Mouse (Mus musculus): ENCODE data around the gene Elfn2. TPM values are rescaled to one million over a fixed set of nuclear protein-coding genes. Genes with fewer than 3 reads are reported as not detected.

The Elfn2 gene
- polyA plus RNA-seq, 1 experiment from 2014 or later, result 0.39 TPM

- Histone ChIP-seq H3K27ac (peak overlapping the region; percentile 64), H3K4me3 (no peak overlapping the region), H3K4me1 (replicated peaks) (peaks cover 18% of the 10 kb centered on the region), H3K36me3 (no peaks in the 10 kb centered on the region), H3K9me3 (no peaks in the 10 kb centered on the region), H3K27me3 (ENCODE audit: insufficient read depth, poor library complexity, severe bottlenecking) (peaks cover 9% of the 10 kb centered on the region)
- WGBS, result 40% methylated on average over 5 of the region's 5 CpGs
- DNase-seq (ENCODE audit: low spot score), result no peak
Measured at GRCm38 (mm10) chr15:78698084-78698483, 20.5 kb downstream of the Elfn2 start.

GRCm38 (mm10) chr15:78695745-78696144 is 22.8 kb downstream of the Elfn2 start:
- Histone ChIP-seq H3K27ac (no peak overlapping the region), H3K36me3 (no peaks in the 10 kb centered on the region), H3K4me3 (no peak overlapping the region), H3K4me1 (replicated peaks) (peaks cover 28% of the 10 kb centered on the region), H3K27me3 (ENCODE audit: insufficient read depth, poor library complexity, severe bottlenecking) (0 out of 2 replicates have a peak, but pooled peaks cover 3% of the 10 kb centered on the region), H3K9me3 (no peaks in the 10 kb centered on the region)
- DNase-seq (ENCODE audit: low spot score), result no peak
- WGBS, result 35% methylated on average over 5 of the region's 5 CpGs

- Histone ChIP-seq H3K27me3 (ENCODE audit: insufficient read depth, poor library complexity, severe bottlenecking) (no peaks in the 10 kb centered on the region), H3K9me3 (no peaks in the 10 kb centered on the region), H3K4me1 (replicated peaks) (peaks cover 27% of the 10 kb centered on the region), H3K36me3 (no peaks in the 10 kb centered on the region), H3K27ac (peak overlapping the region; percentile 62; the same call in 1 of the 2 replicates), H3K4me3 (no peak overlapping the region)
- no peak for DNase-seq (ENCODE audit: low spot score)
- WGBS, result 60% methylated on average over 8 of the region's 8 CpGs
Measured at GRCm38 (mm10) chr15:78692505-78692904, 26.1 kb downstream of the Elfn2 start.

- Histone ChIP-seq H3K4me3 (no peak overlapping the region), H3K4me1 (replicated peaks) (peaks cover 39% of the 10 kb centered on the region), H3K27me3 (ENCODE audit: insufficient read depth, poor library complexity, severe bottlenecking) (peaks cover 2% of the 10 kb centered on the region), H3K36me3 (no peaks in the 10 kb centered on the region), H3K9me3 (no peaks in the 10 kb centered on the region), H3K27ac (no peak overlapping the region)
- WGBS, result 86% methylated on average over 2 of the region's 2 CpGs
- DNase-seq (ENCODE audit: low spot score), result no peak
Measured at GRCm38 (mm10) chr15:78690716-78691115, 27.9 kb downstream of the Elfn2 start.

GRCm38 (mm10) chr15:78686910-78687309 is 31.7 kb downstream of the Elfn2 start:
- Histone ChIP-seq H3K4me1 (replicated peaks) (peaks cover 70% of the 10 kb centered on the region), H3K27me3 (ENCODE audit: insufficient read depth, poor library complexity, severe bottlenecking) (peaks cover 23% of the 10 kb centered on the region)

GRCm38 (mm10) chr15:78684111-78684510 is 34.5 kb downstream of the Elfn2 start:
- H3K4me3 ChIP-seq, result peak overlapping the region; percentile 24; the same call in 1 of the 2 replicates
- 12% methylated on average over 9 of the region's 9 CpGs for WGBS
- no peaks in the 10 kb centered on the region for H3K9me3 ChIP-seq
- H3K4me1 ChIP-seq (replicated peaks), result peaks cover 93% of the 10 kb centered on the region
- no peaks in the 10 kb centered on the region for H3K36me3 ChIP-seq
- peaks cover 32% of the 10 kb centered on the region for H3K27me3 ChIP-seq (ENCODE audit: insufficient read depth, poor library complexity, severe bottlenecking)
- H3K27ac ChIP-seq, result peak overlapping the region; percentile 83
- peak; percentile 37 for DNase-seq (ENCODE audit: low spot score)

More at GRCm38 (mm10) chr15:78686910-78687309, 31.7 kb downstream of the Elfn2 start:
- no peak overlapping the region for H3K4me3 ChIP-seq
- H3K27ac ChIP-seq, result peak overlapping the region; percentile 76
- WGBS, result 54% methylated on average over 7 of the region's 7 CpGs
- no peak for DNase-seq (ENCODE audit: low spot score)
- H3K9me3 ChIP-seq, result no peaks in the 10 kb centered on the region
- no peaks in the 10 kb centered on the region for H3K36me3 ChIP-seq

- H3K36me3 ChIP-seq, result no peaks in the 10 kb centered on the region
- DNase-seq (ENCODE audit: low spot score), result peak; percentile 32
- H3K4me1 ChIP-seq (replicated peaks), result peaks cover 100% of the 10 kb centered on the region
- H3K4me3 ChIP-seq, result no peak overlapping the region
- peak overlapping the region; percentile 83 for H3K27ac ChIP-seq
- H3K27me3 ChIP-seq (ENCODE audit: insufficient read depth, poor library complexity, severe bottlenecking), result peaks cover 35% of the 10 kb centered on the region
- 22% methylated on average over 8 of the region's 8 CpGs for WGBS
- no peaks in the 10 kb centered on the region for H3K9me3 ChIP-seq
Measured at GRCm38 (mm10) chr15:78683474-78683873, 35.1 kb downstream of the Elfn2 start.

GRCm38 (mm10) chr15:78681781-78682180 is 36.8 kb downstream of the Elfn2 start:
- Histone ChIP-seq H3K4me3 (no peak overlapping the region), H3K36me3 (no peaks in the 10 kb centered on the region), H3K27ac (peak overlapping the region; percentile 83), H3K9me3 (no peaks in the 10 kb centered on the region), H3K4me1 (replicated peaks) (peaks cover 97% of the 10 kb centered on the region), H3K27me3 (ENCODE audit: insufficient read depth, poor library complexity, severe bottlenecking) (peaks cover 48% of the 10 kb centered on the region)
- DNase-seq (ENCODE audit: low spot score), result no peak
- 65% methylated on average over 8 of the region's 8 CpGs for WGBS

- Histone ChIP-seq H3K27me3 (ENCODE audit: insufficient read depth, poor library complexity, severe bottlenecking) (peaks cover 48% of the 10 kb centered on the region), H3K27ac (peak overlapping the region; percentile 83), H3K4me1 (replicated peaks) (peaks cover 95% of the 10 kb centered on the region), H3K36me3 (no peaks in the 10 kb centered on the region), H3K4me3 (no peak overlapping the region), H3K9me3 (no peaks in the 10 kb centered on the region)
- DNase-seq (ENCODE audit: low spot score), result no peak
- 88% methylated on average over 8 of the region's 8 CpGs for WGBS
Measured at GRCm38 (mm10) chr15:78681301-78681700, 37.3 kb downstream of the Elfn2 start.

- DNase-seq (ENCODE audit: low spot score), result peak; percentile 36
- Histone ChIP-seq H3K36me3 (no peaks in the 10 kb centered on the region), H3K9me3 (no peaks in the 10 kb centered on the region), H3K27me3 (ENCODE audit: insufficient read depth, poor library complexity, severe bottlenecking) (peaks cover 46% of the 10 kb centered on the region), H3K4me3 (no peak overlapping the region), H3K27ac (peak overlapping the region; percentile 83), H3K4me1 (replicated peaks) (peaks cover 90% of the 10 kb centered on the region)
- 72% methylated on average over 22 of the region's 22 CpGs for WGBS
Measured at GRCm38 (mm10) chr15:78680291-78680690, 38.3 kb downstream of the Elfn2 start.

GRCm38 (mm10) chr15:78677708-78678107 is 40.9 kb downstream of the Elfn2 start:
- H3K4me3 ChIP-seq, result no peak overlapping the region
- DNase-seq (ENCODE audit: low spot score), result no peak
- 63% methylated on average over 5 of the region's 5 CpGs for WGBS
- H3K36me3 ChIP-seq, result no peaks in the 10 kb centered on the region
- H3K9me3 ChIP-seq, result no peaks in the 10 kb centered on the region
- 0 out of 2 replicates have a peak overlapping the region, but pooled peaks have one; percentile 83 for H3K27ac ChIP-seq
- H3K27me3 ChIP-seq (ENCODE audit: insufficient read depth, poor library complexity, severe bottlenecking), result peaks cover 55% of the 10 kb centered on the region
- H3K4me1 ChIP-seq (replicated peaks), result peaks cover 83% of the 10 kb centered on the region

GRCm38 (mm10) chr15:78677015-78677414 is 41.6 kb downstream of the Elfn2 start:
- Histone ChIP-seq H3K27me3 (ENCODE audit: insufficient read depth, poor library complexity, severe bottlenecking) (peaks cover 62% of the 10 kb centered on the region), H3K4me3 (no peak overlapping the region), H3K36me3 (no peaks in the 10 kb centered on the region), H3K4me1 (replicated peaks) (peaks cover 83% of the 10 kb centered on the region), H3K9me3 (no peaks in the 10 kb centered on the region), H3K27ac (peak overlapping the region; percentile 35; the same call in 1 of the 2 replicates)
- DNase-seq (ENCODE audit: low spot score), result no peak
- WGBS, result 79% methylated on average over 9 of the region's 9 CpGs

GRCm38 (mm10) chr15:78674912-78675412 is 43.6 kb downstream of the Elfn2 start:
- H3K9me3 ChIP-seq, result no peaks in the 10 kb centered on the region
- no peak for DNase-seq (ENCODE audit: low spot score)
- 65% methylated on average over 6 of the region's 6 CpGs for WGBS
- H3K27ac ChIP-seq, result peak overlapping the region; percentile 45; the same call in 1 of the 2 replicates
- peaks cover 77% of the 10 kb centered on the region for H3K27me3 ChIP-seq (ENCODE audit: insufficient read depth, poor library complexity, severe bottlenecking)
- H3K36me3 ChIP-seq, result no peaks in the 10 kb centered on the region
- peaks cover 79% of the 10 kb centered on the region for H3K4me1 ChIP-seq (replicated peaks)
- no peak overlapping the region for H3K4me3 ChIP-seq
